ENCODE assay signal across 10 mouse cellular contexts in the genomic region with DNA sequence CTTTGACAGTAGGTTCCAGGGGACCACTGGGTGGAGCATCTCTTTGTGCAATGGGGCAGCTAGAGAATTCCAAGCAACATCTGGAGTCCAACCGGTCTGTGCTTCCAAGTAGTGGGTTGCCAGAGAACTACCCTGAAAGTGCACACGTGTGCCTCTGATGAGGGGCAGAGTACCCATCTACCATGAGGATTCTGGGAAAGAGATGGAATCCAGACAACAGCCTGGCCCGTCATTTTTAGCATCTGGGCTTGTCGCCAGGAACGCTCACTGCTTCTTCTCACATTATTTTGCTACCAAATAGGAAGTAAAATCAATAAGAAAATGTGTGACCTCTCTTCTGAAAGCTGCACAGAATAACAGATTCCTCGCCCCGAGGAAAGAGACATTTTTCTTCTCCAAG.
A peak's percentile ranks its signal among the peaks of the same experiment; 100 is the strongest.
DNase-seq lines count a peak whose midpoint lies in the region; ATAC-seq and TF ChIP-seq lines count a peak whose summit lies in the region.
"Had no signal": no experiment of that assay in that cellular context is flagged by ENCODE, and none has a peak within 500 bp of the region (broad histone marks: within the 10 kb centered on the region; RNA-seq: fewer than 3 reads in every experiment).

No protein-coding gene starts in this region.

- no peak overlapping the region for H3K4me2 ChIP-seq in stomach, embryonic 14.5 days (replicated peaks; ENCODE audit: low read depth, low read length)
- H3K4me2 ChIP-seq in stomach, postnatal 0 days (replicated peaks; ENCODE audit: low read depth): no peak overlapping the region

- peak; percentile 27 for DNase-seq in gastrocnemius, postnatal 10 days
- no peak for DNase-seq in gastrocnemius, adult 18-20 months (ENCODE audit: low spot score)
- DNase-seq in stomach, postnatal 0 days (ENCODE audit: low spot score): no peak
- DNase-seq in left cerebral cortex, postnatal 10 days (ENCODE audit: extremely low spot score in 1 of 2, low spot score in 2 of 2): peak; percentile 36 to 46
- DNase-seq in embryo, embryonic 9.5 days (ENCODE audit: extremely low spot score): no peak
- no peak for DNase-seq in urinary bladder, postnatal 25 days (ENCODE audit: low spot score)
- DNase-seq: heart, postnatal 36 days; lung, adult 18-20 months; retina, postnatal 1 day had no signal

- peak overlapping the region; percentile 15; the same call in 1 of the 2 replicates for H3K27ac ChIP-seq in stomach, embryonic 14.5 days (ENCODE audit: low read length)
- no peak overlapping the region for H3K27ac ChIP-seq in stomach, postnatal 0 days (replicated peaks)

- 0 out of 2 replicates have a peak, but pooled peaks cover 2% of the 10 kb centered on the region for H3K4me1 ChIP-seq in stomach, embryonic 14.5 days (ENCODE audit: control insufficient read depth, insufficient read depth, low read length)
- H3K4me1 ChIP-seq in stomach, postnatal 0 days (replicated peaks; ENCODE audit: control insufficient read depth, insufficient read depth): 0 out of 2 replicates have a peak, but pooled peaks cover 2% of the 10 kb centered on the region

- H3K4me3 ChIP-seq in stomach, embryonic 14.5 days (ENCODE audit: low read depth, low read length): no peak overlapping the region
- H3K4me3 ChIP-seq in stomach, postnatal 0 days (ENCODE audit: low read depth, low read length): no peak overlapping the region

- no peak for TF ChIP-seq EP300 in stomach, postnatal 0 days (optimal IDR thresholded peaks at IDR 0.05)

- WGBS in stomach, embryonic 14.5 days: 40% methylated on average over 7 of the region's 7 CpGs
- 32% methylated on average over 7 of the region's 7 CpGs for WGBS in stomach, postnatal 0 days

- no peak for TF ChIP-seq CTCF in stomach, postnatal 0 days (IDR thresholded peaks at IDR 0.05; ENCODE audit: low read depth)

- no peaks in the 10 kb centered on the region for H3K27me3 ChIP-seq in stomach, embryonic 14.5 days (ENCODE audit: control insufficient read depth, insufficient read depth, low read length)
- no peaks in the 10 kb centered on the region for H3K27me3 ChIP-seq in stomach, postnatal 0 days (ENCODE audit: control insufficient read depth, insufficient read depth, low read length)

- H3K9ac ChIP-seq in stomach, embryonic 14.5 days (replicated peaks; ENCODE audit: low read depth, low read length): no peak overlapping the region
- no peak overlapping the region for H3K9ac ChIP-seq in stomach, postnatal 0 days (ENCODE audit: low read length)

- intact Hi-C loops in left cerebral cortex, postnatal 10 days (cut with DNase I): no loop called here

- no peaks in the 10 kb centered on the region for H3K9me3 ChIP-seq in stomach, embryonic 14.5 days (ENCODE audit: control insufficient read depth, low read depth, low read length)
- H3K9me3 ChIP-seq in stomach, postnatal 0 days (ENCODE audit: control insufficient read depth, low read length): no peaks in the 10 kb centered on the region

- ATAC-seq in stomach, embryonic 14.5 days (ENCODE audit: insufficient number of reproducible peaks, insufficient read depth, low FRiP score, low read depth): no peak
- no peak for ATAC-seq in stomach, postnatal 0 days (ENCODE audit: low FRiP score, low TSS enrichment)

- no peaks in the 10 kb centered on the region for H3K36me3 ChIP-seq in stomach, embryonic 14.5 days (ENCODE audit: control insufficient read depth, insufficient read depth, low read length)
- no peaks in the 10 kb centered on the region for H3K36me3 ChIP-seq in stomach, postnatal 0 days (ENCODE audit: control insufficient read depth, insufficient read depth, low read length)

Comparison
In these comparisons a context has a peak if more than half of its experiments do, and no peak if none do; other contexts are left out.
1. DNase-seq: peak in gastrocnemius, postnatal 10 days (single experiment) and left cerebral cortex, postnatal 10 days (2 of 2); none in gastrocnemius, adult 18-20 months (single experiment), stomach, postnatal 0 days (single experiment), embryo, embryonic 9.5 days (single experiment) and urinary bladder, postnatal 25 days (single experiment).